Mouse (Mus musculus): ENCODE measurements around the gene Adh6a.

- no peak for TF ChIP-seq EP300 (IDR thresholded peaks at IDR 0.05; ENCODE audit: low read depth)
- TF ChIP-seq CTCF (IDR thresholded peaks at IDR 0.05; ENCODE audit: low read depth) = peak; percentile 38
Observed at GRCm38 (mm10) chr3:138311015-138311414, 2.1 kb upstream of the Adh6a start.
